Mouse (Mus musculus) neural tube, embryonic 11.5 days (tissue): ENCODE results near the gene C1qtnf6. TPM values are rescaled to one million over a fixed set of nuclear protein-coding genes. Genes with fewer than 3 reads are reported as not detected.

Experiments
- ATAC-seq: fragments of 200-750 bp; cut with Nextera tagmentation; 2 replicates; pipeline ENCODE4 v1.8.0; 2017; ENCODE audit warnings: moderate number of reproducible peaks, mild to moderate bottlenecking, moderate TSS enrichment, moderate library complexity; ENCODE audit not compliant: insufficient read depth, low FRiP score, low TSS enrichment
- DNase-seq: peaks from one replicate; pipeline ENCODE4 v3.0.0-alpha.2; 2015; ENCODE audit warnings: low spot score
- H3K27ac ChIP-seq: fragments of 300-500 bp; sonication (generic); 2 replicates; pipeline ENCODE4 v1.5.1; 2014; ENCODE audit warnings: low read depth, mild to moderate bottlenecking, low read length
- H3K27me3 ChIP-seq: fragments of 300-500 bp; sonication (generic); 2 replicates; pipeline ENCODE4 v1.6.1; 2014; ENCODE audit warnings: mild to moderate bottlenecking, low read length, mixed read lengths; ENCODE audit not compliant: control insufficient read depth, insufficient read depth
- H3K36me3 ChIP-seq: fragments of 300-500 bp; sonication (generic); 2 replicates; pipeline ENCODE4 v1.6.1; 2014; ENCODE audit warnings: mild to moderate bottlenecking, low read length, moderate library complexity, mixed read lengths; ENCODE audit not compliant: control insufficient read depth, insufficient read depth
- H3K4me1 ChIP-seq: fragments of 300-500 bp; sonication (generic); 2 replicates; pipeline ENCODE4 v1.6.1; 2014; ENCODE audit warnings: low read length, mixed read lengths; ENCODE audit not compliant: control insufficient read depth, insufficient read depth
- H3K4me2 ChIP-seq: fragments of 300-500 bp; sonication (generic); 2 replicates; pipeline ENCODE4 v1.6.1; 2014; ENCODE audit warnings: low read depth, mild to moderate bottlenecking, moderate library complexity
- H3K4me3 ChIP-seq: fragments of 300-500 bp; sonication (generic); 2 replicates; pipeline ENCODE4 v1.5.1; 2014; ENCODE audit warnings: low read depth, low read length
- H3K9ac ChIP-seq: fragments of 300-500 bp; sonication (generic); 2 replicates; pipeline ENCODE4 v1.6.1; 2014; ENCODE audit warnings: mild to moderate bottlenecking, low read length
- H3K9me3 ChIP-seq: fragments of 300-500 bp; sonication (generic); 2 replicates; pipeline ENCODE4 v1.6.1; 2016; ENCODE audit warnings: low read length; ENCODE audit not compliant: control insufficient read depth
- WGBS: fragments of 180-500 bp; shearing (Covaris S2); extraction: QIAGEN DNeasy Blood & Tissue Kit; methylation state at CpG from one replicate; pipeline ENCODE4 v1.1.7; 2014; 5-methylcytosine and 5-hydroxymethylcytosine counted together
- polyA plus RNA-seq: library from polyadenylated mRNA; unstranded; fragments of >200 nt; fragmentation: Nextera tagmentation; extraction: Ambion mirVana; gene quantifications from 2 replicates; pipeline ENCODE4 v1.2.1, GENCODE M21; 2014

C1qtnf6 gene
- polyA plus RNA-seq, 1 experiment from 2014 or later: 12.8 TPM

DNA sequence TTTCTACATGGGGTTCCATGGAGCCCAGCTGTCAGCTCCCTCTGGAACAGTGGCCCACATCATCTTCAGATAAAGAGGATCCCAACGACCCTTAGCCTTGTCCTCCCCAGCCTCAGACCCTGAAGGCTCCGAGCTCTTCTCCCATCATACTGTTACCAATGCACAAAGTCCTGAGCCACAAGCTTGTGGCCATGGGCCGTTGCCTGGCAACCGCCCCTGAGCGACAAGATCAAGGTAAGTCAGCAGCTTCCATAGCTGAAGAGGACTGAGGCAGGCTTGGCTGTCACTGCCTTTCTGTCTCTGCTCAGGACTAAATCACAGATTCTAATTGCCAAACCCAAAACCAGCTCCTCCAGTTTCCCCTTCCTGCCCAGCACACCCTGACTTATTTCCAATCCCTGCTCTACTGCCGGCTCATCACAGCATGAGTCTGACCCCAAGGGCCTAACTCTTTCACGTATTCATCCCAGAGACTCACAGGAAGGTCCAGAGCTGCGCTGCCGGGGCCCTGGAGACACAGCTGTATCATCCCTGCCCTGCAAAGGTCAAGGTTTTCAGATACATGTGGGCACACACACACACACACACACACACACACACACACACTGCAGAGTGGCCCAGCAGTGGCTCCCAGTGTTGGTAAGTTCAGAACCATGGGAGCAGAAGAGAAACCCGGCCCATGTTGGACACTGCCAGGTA is 4.7 kb upstream of the C1qtnf6 start:
- Histone ChIP-seq H3K4me3 (no peak overlapping the region), H3K4me2 (no peak overlapping the region), H3K9me3 (no peaks in the 10 kb centered on the region), H3K36me3 (no peaks in the 10 kb centered on the region), H3K4me1 (peaks cover 6% of the 10 kb centered on the region), H3K27me3 (no peaks in the 10 kb centered on the region), H3K9ac (no peak overlapping the region), H3K27ac (no peak overlapping the region)
- WGBS: 55% methylated on average over 10 of the region's 10 CpGs
- no peak for ATAC-seq
- no peak for DNase-seq

DNA sequence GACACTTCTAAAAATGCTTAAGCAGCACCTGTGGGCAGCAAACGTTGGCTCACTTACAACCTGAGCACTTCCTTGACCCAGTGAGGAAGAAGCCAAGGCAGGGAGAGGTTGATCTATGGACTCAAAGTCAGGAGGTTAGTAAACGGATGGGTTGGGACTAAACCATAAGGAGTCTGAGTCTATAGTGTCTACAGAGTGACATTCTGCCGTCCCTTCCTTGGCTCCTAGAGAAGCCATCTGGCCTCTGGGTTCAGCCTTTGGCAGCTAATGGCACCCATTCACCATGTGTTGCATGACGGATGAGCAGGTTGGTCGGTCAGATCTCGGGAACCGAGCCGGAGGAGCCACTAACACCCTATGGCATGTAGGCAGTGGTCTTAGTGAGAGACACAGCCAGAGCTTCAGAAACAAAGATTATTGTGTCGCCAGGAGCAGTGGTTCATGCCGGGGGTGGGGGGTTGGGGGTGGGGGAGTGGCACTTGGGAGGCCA is 2.2 kb upstream of the C1qtnf6 start:
- Histone ChIP-seq H3K4me2 (no peak overlapping the region), H3K4me3 (no peak overlapping the region), H3K9ac (no peak overlapping the region), H3K36me3 (no peaks in the 10 kb centered on the region), H3K27ac (no peak overlapping the region), H3K9me3 (no peaks in the 10 kb centered on the region), H3K27me3 (no peaks in the 10 kb centered on the region), H3K4me1 (peaks cover 12% of the 10 kb centered on the region)
- WGBS: 58% methylated on average over 10 of the region's 10 CpGs
- DNase-seq (no peak), ATAC-seq (no peak)

DNA sequence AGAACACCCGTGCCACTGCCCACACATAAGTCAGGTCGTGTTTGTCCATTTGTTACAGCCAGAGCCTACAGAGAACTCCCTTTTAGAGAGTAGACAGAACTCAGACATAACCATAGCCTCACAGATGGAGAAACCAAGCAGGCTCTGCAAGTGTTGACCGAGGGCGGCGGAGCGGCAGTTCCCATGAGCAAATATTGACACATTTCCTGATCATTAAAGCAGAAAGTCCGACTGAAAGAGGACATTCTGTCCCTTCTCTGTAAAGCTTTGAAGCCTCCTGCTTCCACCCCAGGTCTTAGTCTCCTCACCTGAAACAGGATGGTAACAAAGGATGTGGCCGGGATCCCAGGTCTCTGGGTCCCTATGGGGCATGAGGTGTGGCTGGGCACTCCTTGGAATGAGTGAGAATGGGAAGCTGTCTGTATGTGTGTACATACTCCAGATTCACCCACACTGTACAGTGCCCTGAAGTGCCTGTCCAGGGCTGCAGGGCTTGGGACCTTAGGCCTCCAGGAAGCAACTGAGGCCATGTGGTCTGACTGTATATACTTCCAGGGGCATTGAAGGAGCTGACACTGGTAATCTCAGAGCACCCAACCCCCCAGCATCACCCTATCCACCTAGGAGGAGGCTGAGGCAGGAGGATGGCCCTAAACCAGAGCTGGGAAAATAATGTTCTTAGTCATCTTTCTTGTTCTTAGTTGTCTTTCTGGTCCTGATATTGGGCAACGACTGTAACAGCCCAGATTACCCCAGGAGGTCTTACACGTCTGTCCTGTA is 1.5 kb upstream of the C1qtnf6 start:
- Histone ChIP-seq H3K36me3 (no peaks in the 10 kb centered on the region), H3K4me3 (no peak overlapping the region), H3K4me1 (peaks cover 12% of the 10 kb centered on the region), H3K9ac (no peak overlapping the region), H3K27ac (no peak overlapping the region), H3K27me3 (no peaks in the 10 kb centered on the region), H3K4me2 (no peak overlapping the region), H3K9me3 (no peaks in the 10 kb centered on the region)
- no peak for DNase-seq
- ATAC-seq: no peak
- 70% methylated on average over 10 of the region's 10 CpGs for WGBS

DNA sequence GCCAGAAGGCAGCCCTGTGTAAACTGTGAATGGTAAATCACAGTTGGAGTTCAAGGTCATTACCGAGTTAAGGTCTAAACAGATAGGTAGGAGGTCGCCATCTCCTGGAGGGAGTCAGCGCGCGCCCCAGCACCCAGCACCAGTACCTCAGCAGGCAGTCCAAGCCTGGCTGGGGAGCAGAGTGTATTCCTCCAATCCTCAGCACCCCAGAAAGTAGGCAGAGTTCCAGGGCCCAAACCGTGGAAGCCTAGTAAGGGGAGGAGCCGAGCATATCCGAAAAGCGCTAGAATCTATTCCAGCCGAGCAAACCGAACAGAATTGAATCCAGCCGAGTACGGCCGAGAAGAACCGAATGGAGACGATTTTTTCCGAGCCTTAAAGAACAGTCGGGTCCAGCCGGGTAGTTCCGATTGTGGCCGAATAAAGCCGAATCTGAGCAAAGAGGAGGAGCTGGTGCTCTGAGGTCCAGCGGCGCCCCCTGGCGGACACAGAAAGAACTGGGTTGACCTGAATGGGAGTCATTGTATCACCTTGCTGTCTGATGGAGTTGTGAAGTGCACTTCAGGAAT is 769 bp upstream of the C1qtnf6 start:
- DNase-seq (peak; percentile 95), ATAC-seq (peak; percentile 78)
- no peaks in the 10 kb centered on the region for H3K9me3 ChIP-seq
- peak overlapping the region; percentile 23 for H3K27ac ChIP-seq
- under 1% methylated on average over 25 of the region's 25 CpGs for WGBS
- no peaks in the 10 kb centered on the region for H3K27me3 ChIP-seq
- peaks cover 12% of the 10 kb centered on the region for H3K4me1 ChIP-seq
- H3K36me3 ChIP-seq: no peaks in the 10 kb centered on the region
- peak overlapping the region; percentile 15 for H3K4me3 ChIP-seq
- H3K9ac ChIP-seq: peak overlapping the region; percentile 51
- H3K4me2 ChIP-seq: peak overlapping the region; percentile 51

DNA sequence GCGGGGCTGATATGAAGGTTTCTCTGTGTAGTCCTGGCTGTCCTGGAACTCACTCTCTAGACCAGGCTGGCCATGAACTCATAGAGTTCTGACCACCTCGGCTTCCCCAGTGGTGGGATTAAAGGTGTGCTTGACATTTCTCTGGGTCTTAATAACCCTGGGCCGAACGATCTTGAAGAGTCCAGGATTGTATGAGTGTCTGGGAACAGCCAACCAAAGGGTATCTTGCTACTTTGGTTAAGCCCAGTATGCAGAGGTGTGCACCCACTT is 170 bp upstream of the C1qtnf6 start:
- Histone ChIP-seq H3K9me3 (no peaks in the 10 kb centered on the region), H3K4me3 (no peak overlapping the region; the same call in 1 of the 2 replicates), H3K9ac (peak overlapping the region; percentile 51), H3K4me2 (peak overlapping the region; percentile 51; the same call in 1 of the 2 replicates), H3K4me1 (peaks cover 12% of the 10 kb centered on the region), H3K36me3 (no peaks in the 10 kb centered on the region), H3K27me3 (no peaks in the 10 kb centered on the region), H3K27ac (peak overlapping the region; percentile 23; the same call in 1 of the 2 replicates)
- 81% methylated on average over 4 of the region's 4 CpGs for WGBS
- no peak for DNase-seq
- ATAC-seq: no peak

DNA sequence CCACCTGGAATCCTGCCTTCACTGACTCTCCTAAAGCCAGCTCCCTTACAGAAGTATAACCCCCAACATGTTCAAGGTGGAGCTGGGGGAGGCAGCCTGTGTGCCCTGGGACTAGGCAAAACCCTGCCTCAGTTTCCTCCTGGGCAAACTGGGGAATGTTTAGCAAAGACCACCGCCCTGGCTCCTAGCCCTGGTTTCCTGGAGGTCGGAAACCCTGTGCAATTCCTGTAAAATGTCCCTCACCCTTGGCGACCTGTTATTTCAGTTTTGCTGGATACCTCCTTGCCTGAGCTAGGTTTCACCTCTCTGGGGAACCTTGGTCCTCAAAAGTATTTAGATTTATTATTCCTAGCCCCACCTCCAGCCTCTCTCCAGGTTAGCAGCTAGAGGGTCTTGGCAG is 1.1 kb downstream of the C1qtnf6 start:
- Histone ChIP-seq H3K4me1 (peaks cover 12% of the 10 kb centered on the region), H3K27me3 (no peaks in the 10 kb centered on the region), H3K9ac (0 out of 2 replicates have a peak overlapping the region, but pooled peaks have one; percentile 5), H3K4me3 (no peak overlapping the region), H3K4me2 (no peak overlapping the region), H3K36me3 (no peaks in the 10 kb centered on the region), H3K27ac (no peak overlapping the region), H3K9me3 (no peaks in the 10 kb centered on the region)
- DNase-seq (no peak), ATAC-seq (no peak)
- 79% methylated on average over 3 of the region's 3 CpGs for WGBS

DNA sequence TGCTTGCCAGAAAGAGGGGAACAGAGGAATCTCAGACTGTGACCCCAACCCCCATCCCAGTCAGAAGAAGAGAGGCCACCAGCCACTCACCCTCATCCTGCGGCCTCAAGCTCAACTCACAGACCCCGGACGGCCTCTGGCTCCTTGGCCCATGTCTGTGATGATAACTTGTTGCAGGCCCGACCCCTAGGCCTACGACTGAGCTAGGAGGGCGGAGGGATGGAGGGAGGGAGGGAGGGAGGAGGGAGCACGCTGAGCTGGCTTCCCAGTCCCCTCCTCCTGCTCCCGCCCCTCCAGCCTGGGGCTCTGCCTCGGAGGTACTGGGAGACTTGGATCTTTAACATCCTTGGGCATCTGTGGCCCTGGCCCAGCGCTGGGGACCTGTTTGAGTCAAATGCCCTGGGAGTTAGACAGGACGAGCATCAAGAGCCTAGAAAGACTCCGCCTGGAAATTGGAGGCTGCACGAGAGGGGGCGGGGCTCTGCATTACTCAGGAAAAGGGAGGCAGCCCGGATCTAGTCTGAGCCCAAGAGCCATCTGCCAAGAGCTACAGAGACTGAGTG is 1.7 kb downstream of the C1qtnf6 start:
- H3K4me1 ChIP-seq: peaks cover 12% of the 10 kb centered on the region
- H3K9ac ChIP-seq: peak overlapping the region; percentile 55
- peak overlapping the region; percentile 39 for H3K4me2 ChIP-seq
- H3K9me3 ChIP-seq: no peaks in the 10 kb centered on the region
- ATAC-seq: peak; percentile 29; the same call in 1 of the 2 replicates
- DNase-seq: peak; percentile 73
- H3K4me3 ChIP-seq: peak overlapping the region; percentile 21
- no peaks in the 10 kb centered on the region for H3K36me3 ChIP-seq
- H3K27me3 ChIP-seq: no peaks in the 10 kb centered on the region
- 0 out of 2 replicates have a peak overlapping the region, but pooled peaks have one; percentile 10 for H3K27ac ChIP-seq
- 3% methylated on average over 12 of the region's 15 CpGs for WGBS

DNA sequence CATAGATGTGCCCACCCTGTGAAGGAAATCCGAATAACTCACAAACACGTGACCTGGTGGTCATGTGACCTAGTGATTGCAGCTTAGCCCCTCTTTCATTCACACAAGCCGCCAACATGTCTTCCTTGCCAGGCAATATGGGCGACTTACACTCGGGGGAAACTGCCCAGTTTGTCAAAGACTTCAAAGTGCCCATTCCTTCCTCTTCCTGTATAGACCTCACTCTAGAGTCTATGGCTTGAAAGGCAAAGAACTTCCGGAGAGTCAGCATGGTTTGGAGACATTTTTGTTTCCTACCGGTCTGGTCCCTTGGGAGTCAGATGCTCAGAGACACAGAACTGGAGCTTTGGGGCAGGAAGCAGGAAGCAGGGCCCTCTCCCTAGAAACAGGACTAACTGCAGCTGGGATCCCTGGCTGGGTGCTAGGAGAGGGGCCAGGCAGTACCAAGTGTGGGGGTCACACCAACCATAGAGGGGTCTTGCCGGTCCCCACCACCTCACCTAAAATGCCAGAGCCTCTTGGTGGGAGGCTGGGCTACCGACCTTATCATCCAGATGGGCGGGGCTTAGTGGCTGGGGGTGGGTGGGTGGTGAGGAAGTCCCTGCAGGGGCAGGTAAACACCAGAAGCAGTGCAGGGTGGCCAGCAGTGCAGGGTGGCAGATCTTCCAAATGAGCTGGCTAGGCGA is 2.3 kb downstream of the C1qtnf6 start:
- DNase-seq: no peak

More for the DNA sequence above, 2.3 kb downstream of the C1qtnf6 start:
- 58% methylated on average over 11 of the region's 11 CpGs for WGBS
- peaks cover 12% of the 10 kb centered on the region for H3K4me1 ChIP-seq
- H3K9ac ChIP-seq: peak overlapping the region; percentile 55
- H3K36me3 ChIP-seq: no peaks in the 10 kb centered on the region
- peak overlapping the region; percentile 21 for H3K4me3 ChIP-seq
- H3K27me3 ChIP-seq: no peaks in the 10 kb centered on the region
- H3K27ac ChIP-seq: 0 out of 2 replicates have a peak overlapping the region, but pooled peaks have one; percentile 10
- ATAC-seq: 0 out of 2 replicates have a peak, but pooled peaks have one; percentile 2
- no peaks in the 10 kb centered on the region for H3K9me3 ChIP-seq
- H3K4me2 ChIP-seq: peak overlapping the region; percentile 39
